Mouse (Mus musculus) intestine, embryonic 16.5 days (tissue): ENCODE measurements at regions not wholly inside any gene's neighbourhood (a gene's known extent, or its start where the extent isn't known, plus 50 kb on each side); places are given as distances from the start of the nearest gene placed in this dataset.

Experiments used
- ATAC-seq: fragments of 200-750 bp; cut with Nextera tagmentation; 2 replicates; pipeline ENCODE4 v1.8.0; 2017; ENCODE audit warnings: moderate TSS enrichment, moderate library complexity
- H3K27ac ChIP-seq: fragments of 300-500 bp; sonication (generic); 2 replicates; pipeline ENCODE4 v1.5.1; 2014; ENCODE audit warnings: mild to moderate bottlenecking, low read length
- H3K27me3 ChIP-seq: fragments of 300-500 bp; sonication (generic); replicated peaks from 2 replicates; pipeline ENCODE4 v1.6.1; 2014; ENCODE audit warnings: low read length, control low read depth, mixed read lengths; ENCODE audit not compliant: control insufficient read depth, insufficient read depth
- H3K36me3 ChIP-seq: fragments of 300-500 bp; sonication (generic); 2 replicates; pipeline ENCODE4 v1.6.1; 2014; ENCODE audit warnings: low read length, control low read depth; ENCODE audit not compliant: control insufficient read depth, insufficient read depth
- H3K4me1 ChIP-seq: fragments of 300-500 bp; sonication (generic); 2 replicates; pipeline ENCODE4 v1.6.1; 2014; ENCODE audit warnings: low read length, control low read depth, mixed read lengths; ENCODE audit not compliant: control insufficient read depth, insufficient read depth
- H3K4me2 ChIP-seq: fragments of 300-500 bp; sonication (generic); 2 replicates; pipeline ENCODE4 v1.6.1; 2014; ENCODE audit warnings: low read depth, low read length, control low read depth
- H3K4me3 ChIP-seq: fragments of 300-500 bp; sonication (generic); 2 replicates; pipeline ENCODE4 v1.5.1; 2014; ENCODE audit warnings: mild to moderate bottlenecking, low read length
- H3K9ac ChIP-seq: fragments of 300-500 bp; sonication (generic); 2 replicates; pipeline ENCODE4 v1.6.1; 2014; ENCODE audit warnings: low read depth, low read length
- H3K9me3 ChIP-seq: fragments of 300-500 bp; sonication (generic); 2 replicates; pipeline ENCODE4 v1.6.1; 2016; ENCODE audit warnings: low read length, control low read depth; ENCODE audit not compliant: control insufficient read depth
- WGBS: fragments of 180-500 bp; shearing (Covaris S2); extraction: QIAGEN DNeasy Blood & Tissue Kit; methylation state at CpG from one replicate; pipeline ENCODE4 v1.1.7; 2014; 5-methylcytosine and 5-hydroxymethylcytosine counted together

DNA sequence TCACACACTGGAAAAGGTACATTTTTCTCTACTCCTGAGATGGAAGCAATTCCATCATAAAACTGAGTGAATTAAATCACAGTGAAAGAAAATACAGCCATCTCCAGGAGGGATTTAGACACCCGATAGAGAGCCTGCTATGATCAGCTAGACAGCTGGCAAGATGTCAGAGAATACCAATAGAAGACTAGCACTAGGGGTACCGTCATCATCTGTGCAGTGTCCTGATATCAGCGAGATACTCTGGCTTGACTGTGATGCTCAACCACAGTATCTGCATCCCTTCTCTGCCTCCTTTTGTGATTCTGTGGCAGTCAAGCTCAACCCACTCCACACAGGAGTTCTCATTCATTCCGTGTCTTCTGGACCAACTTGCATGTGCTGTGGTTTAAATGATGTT, 87.4 kb downstream of the Rbm43 start:
- Histone ChIP-seq H3K9ac (no peak overlapping the region), H3K4me2 (no peak overlapping the region), H3K4me1 (no peaks in the 10 kb centered on the region), H3K36me3 (no peaks in the 10 kb centered on the region), H3K4me3 (no peak overlapping the region), H3K27ac (no peak overlapping the region), H3K9me3 (no peaks in the 10 kb centered on the region), H3K27me3 (no peaks in the 10 kb centered on the region)
- WGBS = 72% methylated on average over 4 of the region's 4 CpGs
- ATAC-seq = no peak

DNA sequence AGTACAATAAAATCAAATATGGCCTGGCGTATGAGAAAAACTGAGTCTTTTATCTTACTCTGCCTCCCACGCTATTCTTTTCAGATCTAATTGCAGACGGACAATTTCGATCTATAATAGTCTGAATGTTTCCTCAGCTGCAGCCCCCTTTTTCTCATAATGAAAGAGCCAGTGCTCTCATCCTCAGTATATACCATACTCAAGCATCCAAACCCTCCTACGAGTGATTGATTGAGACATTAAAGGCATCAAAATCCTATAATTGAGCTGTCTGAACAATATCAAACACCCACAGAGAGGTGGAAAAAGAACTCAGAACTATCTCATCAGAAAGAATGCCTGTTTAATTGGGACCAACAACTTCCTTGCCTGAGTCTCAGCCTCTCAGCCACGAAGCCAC, 87.0 kb downstream of the Rbm43 start:
- Histone ChIP-seq H3K9ac (no peak overlapping the region), H3K36me3 (no peaks in the 10 kb centered on the region), H3K4me1 (no peaks in the 10 kb centered on the region), H3K27me3 (no peaks in the 10 kb centered on the region), H3K4me3 (no peak overlapping the region), H3K27ac (no peak overlapping the region), H3K4me2 (no peak overlapping the region), H3K9me3 (no peaks in the 10 kb centered on the region)
- WGBS = 76% methylated on average over 6 of the region's 6 CpGs
- no peak for ATAC-seq

DNA sequence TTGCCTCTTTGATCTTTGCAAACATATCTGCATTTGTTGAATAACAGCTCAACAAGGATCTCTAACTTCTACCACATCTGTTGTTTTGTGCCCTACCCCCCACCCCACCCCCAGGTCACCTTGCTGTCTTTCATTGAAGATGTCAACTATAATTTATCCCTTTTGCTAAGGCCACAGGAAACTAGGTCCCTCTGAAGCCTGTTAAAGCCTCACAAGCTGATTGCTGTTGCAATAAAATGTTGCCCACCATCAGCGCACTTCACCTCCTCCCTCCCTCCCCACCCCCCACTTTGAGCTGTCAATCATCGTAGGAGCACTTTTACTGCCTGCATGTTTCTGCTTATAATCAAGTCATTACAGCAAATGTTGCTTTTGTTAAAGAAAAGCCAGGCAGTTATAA, 86.5 kb downstream of the Rbm43 start:
- Histone ChIP-seq H3K36me3 (no peaks in the 10 kb centered on the region), H3K9me3 (no peaks in the 10 kb centered on the region), H3K9ac (no peak overlapping the region), H3K4me2 (no peak overlapping the region), H3K4me3 (no peak overlapping the region), H3K4me1 (no peaks in the 10 kb centered on the region), H3K27me3 (no peaks in the 10 kb centered on the region), H3K27ac (no peak overlapping the region)
- WGBS = 37% methylated on average over 2 of the region's 2 CpGs
- no peak for ATAC-seq

DNA sequence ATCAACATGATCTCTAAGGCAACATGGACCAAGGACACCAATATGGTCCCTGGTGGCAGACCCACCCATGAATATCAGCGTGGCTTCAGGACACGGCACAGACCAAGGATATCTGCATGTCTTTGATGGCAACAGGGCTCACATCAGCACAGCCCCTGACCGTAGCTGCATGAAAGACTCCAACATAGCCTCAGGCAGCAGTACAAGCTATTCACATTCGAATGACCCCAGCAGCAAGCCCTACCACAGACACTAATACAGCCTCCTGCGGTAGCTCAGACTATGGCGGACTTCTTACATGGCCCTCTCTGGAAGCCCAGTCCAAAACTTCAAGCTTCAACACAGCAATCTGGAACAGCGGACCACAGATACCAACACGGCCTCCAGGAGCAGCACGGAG, 84.4 kb downstream of the Rbm43 start:
- Histone ChIP-seq H3K4me3 (no peak overlapping the region), H3K4me1 (no peaks in the 10 kb centered on the region), H3K36me3 (no peaks in the 10 kb centered on the region), H3K27ac (no peak overlapping the region), H3K9me3 (no peaks in the 10 kb centered on the region), H3K27me3 (no peaks in the 10 kb centered on the region), H3K9ac (no peak overlapping the region), H3K4me2 (no peak overlapping the region)
- WGBS = 93% methylated on average over 9 of the region's 9 CpGs
- ATAC-seq = no peak

DNA sequence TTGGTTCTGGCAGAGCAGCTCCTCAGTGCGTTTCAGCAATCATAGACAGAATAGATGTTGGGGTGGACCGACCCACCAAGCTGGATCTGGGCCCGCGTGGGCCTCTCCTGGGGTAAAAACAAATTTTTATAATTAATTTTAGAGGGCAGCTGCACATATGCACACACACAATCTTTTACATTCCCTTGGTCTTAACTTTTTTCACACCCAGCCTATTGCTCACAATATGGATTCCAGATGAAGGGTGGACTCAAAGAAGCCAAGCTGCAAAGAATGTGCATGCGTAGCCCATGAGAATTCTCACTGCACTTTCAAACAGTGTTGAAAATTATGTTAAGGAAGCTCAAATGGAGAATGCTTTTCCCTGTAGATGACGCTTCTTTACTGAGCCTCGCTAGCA, 83.3 kb downstream of the Rbm43 start:
- Histone ChIP-seq H3K4me3 (no peak overlapping the region), H3K9ac (no peak overlapping the region), H3K27me3 (no peaks in the 10 kb centered on the region), H3K4me2 (no peak overlapping the region), H3K27ac (no peak overlapping the region), H3K4me1 (no peaks in the 10 kb centered on the region), H3K36me3 (no peaks in the 10 kb centered on the region), H3K9me3 (no peaks in the 10 kb centered on the region)
- 86% methylated on average over 7 of the region's 7 CpGs for WGBS
- no peak for ATAC-seq

DNA sequence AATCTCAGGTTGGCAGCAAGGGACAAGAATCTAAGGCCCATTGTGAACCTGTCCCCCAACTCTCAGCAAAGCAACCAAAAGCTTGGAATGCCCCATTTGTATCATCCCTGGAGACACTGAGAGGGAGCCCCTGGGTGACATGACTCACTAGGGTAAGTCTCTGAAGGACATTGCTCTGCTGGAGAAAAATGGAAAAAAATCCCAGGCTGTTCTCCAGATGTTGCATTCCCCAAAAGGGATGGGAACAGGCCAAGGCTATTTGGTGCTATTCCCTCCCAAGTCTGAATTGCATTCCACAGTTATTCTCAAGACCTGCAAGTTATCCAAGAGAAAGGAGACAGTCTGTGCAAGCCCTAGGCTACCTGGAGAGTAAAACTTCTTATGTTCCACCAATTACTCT, 77.7 kb downstream of the Rbm43 start:
- no peaks in the 10 kb centered on the region for H3K27me3 ChIP-seq
- no peak overlapping the region for H3K9ac ChIP-seq
- H3K9me3 ChIP-seq = no peaks in the 10 kb centered on the region
- H3K4me2 ChIP-seq = no peak overlapping the region
- no peaks in the 10 kb centered on the region for H3K4me1 ChIP-seq
- no peak for ATAC-seq
- no peak overlapping the region for H3K4me3 ChIP-seq
- no peaks in the 10 kb centered on the region for H3K36me3 ChIP-seq
- H3K27ac ChIP-seq = no peak overlapping the region

DNA sequence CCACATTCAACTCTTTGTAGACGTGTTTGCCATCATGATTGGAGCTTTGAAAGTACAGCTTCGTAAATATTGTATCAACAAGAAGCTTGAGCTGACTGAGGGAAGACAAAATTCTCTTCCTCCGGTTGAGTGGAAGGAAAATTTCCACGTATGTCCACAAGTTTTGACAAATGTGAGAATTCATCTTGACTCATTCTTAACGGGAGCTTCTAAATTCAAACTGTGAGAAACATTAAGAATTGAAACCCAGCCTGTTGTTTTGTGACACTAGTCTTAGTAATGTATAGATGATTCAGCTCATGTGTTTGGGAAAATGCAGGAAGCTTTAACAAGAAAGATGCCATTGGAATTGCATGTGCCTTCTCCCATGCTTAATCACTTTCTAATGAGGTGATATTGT, 68.9 kb downstream of the Rbm43 start:
- Histone ChIP-seq H3K4me3 (no peak overlapping the region), H3K27me3 (no peaks in the 10 kb centered on the region), H3K4me1 (no peaks in the 10 kb centered on the region), H3K9ac (no peak overlapping the region), H3K36me3 (no peaks in the 10 kb centered on the region), H3K27ac (no peak overlapping the region), H3K9me3 (no peaks in the 10 kb centered on the region), H3K4me2 (no peak overlapping the region)
- ATAC-seq = no peak
- 74% methylated on average over 5 of the region's 5 CpGs for WGBS

DNA sequence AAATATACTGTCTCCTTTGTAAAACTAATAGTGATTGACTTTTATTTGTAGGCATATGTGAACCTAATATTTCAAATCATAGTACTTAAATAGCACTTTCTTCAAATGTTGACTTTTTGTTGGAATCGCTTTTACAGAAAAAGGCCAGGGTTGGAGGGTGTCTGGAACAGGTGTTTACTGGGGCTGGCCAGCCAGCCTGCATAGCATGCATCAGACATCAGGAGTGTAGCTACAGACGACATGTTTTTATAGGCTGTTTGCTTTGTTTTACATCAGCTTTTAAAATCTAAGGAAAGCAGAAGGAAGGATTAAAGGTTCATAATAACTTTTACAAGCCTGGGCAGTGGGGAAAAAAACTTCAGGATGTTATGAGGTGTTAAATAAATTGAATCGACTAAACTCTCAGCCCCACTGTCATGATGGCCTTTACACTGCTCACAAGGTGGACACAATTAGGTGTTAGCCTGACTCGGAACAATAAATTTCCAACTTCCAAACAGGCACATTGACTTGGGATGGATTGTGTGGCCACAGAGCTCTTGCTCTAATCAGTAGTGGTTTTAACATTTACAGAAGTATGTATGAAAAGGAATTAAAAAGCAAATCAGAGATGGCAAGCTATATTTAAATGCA, 66.0 kb downstream of the Rbm43 start:
- no peak overlapping the region for H3K9ac ChIP-seq
- ATAC-seq = no peak
- 49% methylated on average over 4 of the region's 4 CpGs for WGBS
- no peaks in the 10 kb centered on the region for H3K27me3 ChIP-seq
- no peak overlapping the region for H3K4me3 ChIP-seq
- no peak overlapping the region for H3K27ac ChIP-seq
- H3K4me1 ChIP-seq = no peaks in the 10 kb centered on the region
- H3K36me3 ChIP-seq = no peaks in the 10 kb centered on the region
- H3K9me3 ChIP-seq = no peaks in the 10 kb centered on the region
- no peak overlapping the region for H3K4me2 ChIP-seq

DNA sequence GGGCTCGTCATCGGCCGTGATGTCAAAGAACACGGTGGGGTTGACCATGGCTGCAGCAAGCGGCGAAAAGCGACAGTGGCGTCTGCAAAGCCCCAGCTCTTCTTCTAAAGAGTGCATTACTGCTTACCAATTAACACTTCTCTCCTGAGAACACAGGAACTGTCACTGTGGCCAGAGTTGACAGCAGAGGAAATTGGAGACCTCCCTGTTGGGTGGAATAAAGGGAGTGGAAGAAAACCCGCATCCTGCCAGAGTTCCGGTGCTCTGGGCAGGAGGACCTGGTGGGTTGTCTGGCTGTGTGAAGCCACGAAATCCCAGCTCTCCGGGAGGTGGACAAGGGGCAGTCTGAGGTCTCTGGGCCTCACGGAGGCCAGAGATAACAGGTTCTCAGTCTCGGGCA, 63.4 kb downstream of the Rbm43 start:
- H3K27me3 ChIP-seq = no peaks in the 10 kb centered on the region
- WGBS = 89% methylated on average over 14 of the region's 14 CpGs
- H3K9me3 ChIP-seq = no peaks in the 10 kb centered on the region
- ATAC-seq = no peak
- no peak overlapping the region for H3K4me3 ChIP-seq
- no peak overlapping the region for H3K9ac ChIP-seq
- H3K4me2 ChIP-seq = no peak overlapping the region
- no peak overlapping the region for H3K27ac ChIP-seq
- H3K36me3 ChIP-seq = no peaks in the 10 kb centered on the region
- H3K4me1 ChIP-seq = no peaks in the 10 kb centered on the region
